Mouse (Mus musculus) cerebellum, adult 8-10 months (tissue): ENCODE results near the gene Dvl3.
"Not testable (repeated sequence)": the region's sequence is repeated elsewhere in the genome, so short reads cannot be mapped to it uniquely, and the experiment has no call there.

Experiments used
- DNase-seq: peaks from one replicate; pipeline ENCODE4 v3.0.0; 2022

Gene Dvl3

GRCm38 (mm10) chr16:20516726-20517201, at the start of gene Dvl3:
Gene Dvl3 (plus strand): TSS chr16:20516982.
- DNase-seq, result peak; percentile 86

- no peak for DNase-seq
These were observed 45.8 kb upstream of the Dvl3 start for GRCm38 (mm10) chr16:20470981-20471380.

GRCm38 (mm10) chr16:20471686-20472085, 45.1 kb upstream of the Dvl3 start:
- DNase-seq, result no peak

GRCm38 (mm10) chr16:20473748-20474147, 43.0 kb upstream of the Dvl3 start:
- DNase-seq, result no peak

- no peak for DNase-seq
These were observed 42.6 kb upstream of the Dvl3 start for GRCm38 (mm10) chr16:20474211-20474610.

- no peak for DNase-seq
These were observed 42.0 kb upstream of the Dvl3 start for GRCm38 (mm10) chr16:20474786-20475185.

GRCm38 (mm10) chr16:20475335-20475734, 41.4 kb upstream of the Dvl3 start:
- DNase-seq, result no peak

GRCm38 (mm10) chr16:20476857-20477256, 39.9 kb upstream of the Dvl3 start:
- no peak for DNase-seq

GRCm38 (mm10) chr16:20477270-20477669, 39.5 kb upstream of the Dvl3 start:
- DNase-seq, result no peak

- DNase-seq, result no peak
These were observed 38.3 kb upstream of the Dvl3 start for GRCm38 (mm10) chr16:20478504-20478903.

GRCm38 (mm10) chr16:20479026-20479760, 37.6 kb upstream of the Dvl3 start:
- not testable (repeated sequence) for DNase-seq

GRCm38 (mm10) chr16:20480115-20480514, 36.7 kb upstream of the Dvl3 start:
- DNase-seq, result no peak

- no peak for DNase-seq
These were observed 35.0 kb upstream of the Dvl3 start for GRCm38 (mm10) chr16:20481746-20482145.

- DNase-seq, result not testable (repeated sequence)
These were observed 33.1 kb upstream of the Dvl3 start for GRCm38 (mm10) chr16:20483716-20484115.

GRCm38 (mm10) chr16:20485061-20485460, 31.7 kb upstream of the Dvl3 start:
- DNase-seq, result no peak

GRCm38 (mm10) chr16:20486048-20486447, 30.7 kb upstream of the Dvl3 start:
- no peak for DNase-seq

GRCm38 (mm10) chr16:20488151-20488550, 28.6 kb upstream of the Dvl3 start:
- DNase-seq, result no peak

GRCm38 (mm10) chr16:20488751-20489150, 28.0 kb upstream of the Dvl3 start:
- DNase-seq, result not testable (repeated sequence)

GRCm38 (mm10) chr16:20489233-20489632, 27.5 kb upstream of the Dvl3 start:
- DNase-seq, result no peak

- DNase-seq, result no peak
These were observed 26.2 kb upstream of the Dvl3 start for GRCm38 (mm10) chr16:20490581-20490980.

- DNase-seq, result no peak
These were observed 25.5 kb upstream of the Dvl3 start for GRCm38 (mm10) chr16:20491301-20491700.

GRCm38 (mm10) chr16:20493452-20493851, 23.3 kb upstream of the Dvl3 start:
- no peak for DNase-seq

GRCm38 (mm10) chr16:20496671-20497600, 19.8 kb upstream of the Dvl3 start:
- peak; percentile 66 for DNase-seq
